Mouse (Mus musculus): Measurements from ENCODE around the gene Alg13. TPM values are rescaled to one million over a fixed set of nuclear protein-coding genes. Genes with fewer than 3 reads are reported as not detected.

Alg13 gene
- polyA plus RNA-seq (2014; fragmentation: Nextera tagmentation; extraction: Ambion mirVana): 11.1 and 11.9 TPM in 2 replicates

DNA sequence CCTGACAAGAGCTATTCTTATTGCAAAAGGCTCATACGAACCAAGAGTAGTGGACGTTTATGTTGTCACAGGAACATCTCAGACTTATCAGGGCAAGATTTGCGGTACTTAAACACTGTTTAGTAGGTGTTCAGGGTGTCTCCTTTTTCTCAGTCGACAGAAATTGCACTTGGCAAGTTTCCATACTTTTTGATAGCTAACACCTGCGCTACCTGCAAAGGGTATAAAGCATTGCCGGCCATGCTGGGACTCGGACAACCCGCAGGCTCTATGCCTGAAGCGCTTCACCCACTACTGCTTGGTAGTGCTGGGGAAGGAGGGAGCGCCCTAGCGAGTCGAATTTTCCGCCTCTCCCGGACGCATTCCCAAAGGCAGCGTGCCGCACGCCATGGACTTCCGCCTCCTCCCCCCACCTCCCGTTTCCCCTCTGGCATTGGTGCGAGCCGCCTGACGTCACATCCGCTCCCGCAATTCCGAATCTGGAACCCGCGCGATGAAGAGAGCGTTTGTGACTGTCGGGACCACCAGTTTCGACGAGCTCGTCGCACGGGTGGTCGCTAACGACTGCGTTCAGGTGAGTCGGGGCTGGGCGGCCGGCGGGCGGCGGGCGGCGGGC, at the start of gene Alg13:
Alg13 (plus strand) TSS at position 257 of the 616 bp plus-strand sequence.
- peak within 1 kb of the TSS; percentile 54 for H3K9ac ChIP-seq (replicated peaks; ENCODE audit: low read length)
- ATAC-seq (ENCODE audit: low FRiP score, low TSS enrichment): peak; percentile 91
- H3K4me3 ChIP-seq (replicated peaks; ENCODE audit: low read depth, low read length): peak within 1 kb of the TSS; percentile 52
- peak; percentile 92 for DNase-seq
- H3K4me1 ChIP-seq (ENCODE audit: control insufficient read depth, insufficient read depth, low read length): no peaks in the 10 kb centered on the region
- peak within 1 kb of the TSS; percentile 32; the same call in 1 of the 2 replicates for H3K27ac ChIP-seq (replicated peaks; ENCODE audit: low read depth, low read length)
- 29% methylated on average over 46 of the region's 47 CpGs for WGBS
- H3K27me3 ChIP-seq (ENCODE audit: control insufficient read depth, insufficient read depth, low read length): no peaks in the 10 kb centered on the region
- H3K36me3 ChIP-seq (ENCODE audit: control insufficient read depth, insufficient read depth, low read length): no peaks in the 10 kb centered on the region
- H3K4me2 ChIP-seq (ENCODE audit: low read length): peak within 1 kb of the TSS; percentile 79
- no peaks in the 10 kb centered on the region for H3K9me3 ChIP-seq (ENCODE audit: control insufficient read depth, low read length)

DNA sequence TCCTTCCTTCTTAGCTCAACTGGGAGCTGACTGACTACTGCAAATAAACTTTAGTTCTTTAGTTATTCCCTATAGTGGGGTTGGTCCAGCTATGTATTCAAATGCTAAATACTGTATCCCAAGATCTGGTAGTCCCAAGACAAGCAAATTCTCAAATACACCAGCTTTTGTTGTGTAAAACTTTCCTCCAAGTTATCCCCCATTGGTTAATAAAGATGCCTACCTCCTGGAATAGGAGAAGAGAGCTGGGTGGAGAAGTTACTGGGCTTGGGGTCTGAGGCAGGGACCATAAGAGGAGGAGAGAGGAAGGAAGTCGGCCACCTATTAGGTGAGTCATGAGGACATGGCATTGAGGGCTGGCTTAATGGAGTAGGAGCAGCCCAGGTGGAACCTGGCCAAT, 49.0 kb upstream of the Alg13 start:
- ATAC-seq (ENCODE audit: low FRiP score, low TSS enrichment): no peak
- H3K27ac ChIP-seq (replicated peaks; ENCODE audit: low read depth, low read length): no peak overlapping the region
- WGBS: 78% methylated on average over 1 of the region's 1 CpGs
- H3K27me3 ChIP-seq (ENCODE audit: control insufficient read depth, insufficient read depth, low read length): no peaks in the 10 kb centered on the region
- H3K36me3 ChIP-seq (ENCODE audit: control insufficient read depth, insufficient read depth, low read length): no peaks in the 10 kb centered on the region
- H3K4me2 ChIP-seq (ENCODE audit: low read length): no peak overlapping the region
- no peak for DNase-seq
- H3K9ac ChIP-seq (replicated peaks; ENCODE audit: low read length): no peak overlapping the region
- H3K4me3 ChIP-seq (replicated peaks; ENCODE audit: low read depth, low read length): no peak overlapping the region
- H3K4me1 ChIP-seq (ENCODE audit: control insufficient read depth, insufficient read depth, low read length): no peaks in the 10 kb centered on the region
- H3K9me3 ChIP-seq (ENCODE audit: control insufficient read depth, low read length): no peaks in the 10 kb centered on the region

DNA sequence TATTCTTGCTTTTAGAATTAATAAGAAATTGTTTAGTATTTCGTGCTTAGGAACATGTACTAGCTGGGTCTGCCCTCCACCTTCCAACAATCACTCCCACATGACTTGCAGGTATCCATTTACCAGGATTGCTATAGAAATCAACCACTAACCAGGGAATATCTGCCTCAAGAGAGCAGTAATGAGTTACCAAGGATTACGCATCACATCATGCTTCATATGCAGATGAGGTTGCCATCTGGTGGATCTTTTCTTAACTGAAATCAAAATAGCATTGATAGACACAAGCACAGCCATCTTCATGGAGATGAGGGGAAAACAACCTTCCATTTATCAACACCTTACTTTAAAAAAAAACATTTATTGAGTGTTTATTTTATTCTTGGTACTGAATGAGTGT, 16.1 kb upstream of the Alg13 start:
- peak; percentile 61 for DNase-seq
- Histone ChIP-seq H3K27ac (replicated peaks; ENCODE audit: low read depth, low read length) (no peak overlapping the region), H3K9me3 (ENCODE audit: control insufficient read depth, low read length) (no peaks in the 10 kb centered on the region), H3K4me2 (ENCODE audit: low read length) (no peak overlapping the region), H3K4me3 (replicated peaks; ENCODE audit: low read depth, low read length) (no peak overlapping the region), H3K36me3 (ENCODE audit: control insufficient read depth, insufficient read depth, low read length) (no peaks in the 10 kb centered on the region), H3K27me3 (ENCODE audit: control insufficient read depth, insufficient read depth, low read length) (no peaks in the 10 kb centered on the region), H3K9ac (replicated peaks; ENCODE audit: low read length) (no peak overlapping the region), H3K4me1 (ENCODE audit: control insufficient read depth, insufficient read depth, low read length) (no peaks in the 10 kb centered on the region)
- no peak for ATAC-seq (ENCODE audit: low FRiP score, low TSS enrichment)
- 72% methylated on average over 2 of the region's 2 CpGs for WGBS

DNA sequence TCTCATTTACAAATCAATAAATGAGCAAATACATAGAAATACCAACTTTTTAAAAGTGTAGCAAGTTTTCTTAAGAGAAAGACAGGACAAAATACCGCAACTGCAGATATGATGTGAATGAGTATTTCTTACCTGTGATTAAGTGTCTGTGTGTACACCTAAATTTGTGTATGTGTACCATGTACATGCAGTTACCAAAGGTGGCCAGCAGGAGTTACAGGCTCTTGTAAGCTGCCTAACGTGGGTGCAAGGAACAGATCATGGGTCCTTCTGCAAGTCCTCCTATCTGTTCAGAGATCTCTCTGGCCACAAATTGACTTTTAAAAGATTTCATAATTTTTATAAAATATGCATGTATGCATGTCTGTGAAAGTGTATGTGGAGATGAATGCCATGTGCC, 11.9 kb upstream of the Alg13 start:
- no peaks in the 10 kb centered on the region for H3K9me3 ChIP-seq (ENCODE audit: control insufficient read depth, low read length)
- no peak overlapping the region for H3K27ac ChIP-seq (replicated peaks; ENCODE audit: low read depth, low read length)
- no peaks in the 10 kb centered on the region for H3K4me1 ChIP-seq (ENCODE audit: control insufficient read depth, insufficient read depth, low read length)
- no peaks in the 10 kb centered on the region for H3K36me3 ChIP-seq (ENCODE audit: control insufficient read depth, insufficient read depth, low read length)
- H3K4me2 ChIP-seq (ENCODE audit: low read length): no peak overlapping the region
- H3K27me3 ChIP-seq (ENCODE audit: control insufficient read depth, insufficient read depth, low read length): no peaks in the 10 kb centered on the region
- ATAC-seq (ENCODE audit: low FRiP score, low TSS enrichment): no peak
- H3K9ac ChIP-seq (replicated peaks; ENCODE audit: low read length): no peak overlapping the region
- no peak for DNase-seq
- WGBS: 85% methylated on average over 2 of the region's 2 CpGs
- no peak overlapping the region for H3K4me3 ChIP-seq (replicated peaks; ENCODE audit: low read depth, low read length)

DNA sequence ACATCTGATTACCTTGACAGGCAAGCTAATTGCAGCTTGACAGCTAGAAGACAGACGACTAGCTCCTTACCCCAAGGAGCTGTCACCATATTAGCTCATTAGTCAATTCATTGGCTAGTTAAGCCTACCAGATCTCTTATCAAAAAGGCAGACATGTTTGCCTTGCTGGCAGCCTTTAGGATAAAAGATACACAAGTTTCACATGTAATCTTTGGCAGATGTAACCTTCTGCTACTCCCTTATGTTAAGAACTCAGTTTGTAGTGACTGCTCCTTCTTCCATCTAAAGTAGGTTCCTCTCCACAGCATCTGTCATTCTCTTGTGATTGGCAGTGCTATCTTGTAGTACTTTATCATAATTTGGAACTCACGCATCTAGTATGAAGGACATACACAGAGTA, 3.6 kb upstream of the Alg13 start:
- Histone ChIP-seq H3K4me2 (ENCODE audit: low read length) (no peak overlapping the region), H3K9ac (replicated peaks; ENCODE audit: low read length) (no peak overlapping the region)
- no peak for DNase-seq

DNA sequence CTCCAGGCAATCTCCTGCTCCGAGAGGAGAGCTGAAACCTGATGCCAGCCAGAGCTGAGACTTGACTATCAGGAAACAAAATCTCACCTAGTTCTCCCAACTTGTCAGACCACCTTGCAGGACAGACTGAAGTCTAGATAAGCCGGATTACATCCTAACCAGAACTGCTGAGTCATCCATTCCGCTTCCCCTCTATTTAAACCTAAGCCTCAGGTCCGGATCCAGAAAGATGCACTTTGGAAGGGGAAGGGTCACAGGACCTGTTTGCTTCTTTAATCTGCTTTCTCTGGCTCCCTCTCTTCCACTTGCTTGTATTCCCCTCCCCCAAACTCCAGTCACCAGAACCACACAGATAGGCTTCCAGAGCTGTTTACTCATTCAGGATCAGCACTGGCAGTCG, 2.6 kb upstream of the Alg13 start:
- H3K27ac ChIP-seq (replicated peaks; ENCODE audit: low read depth, low read length): no peak overlapping the region
- H3K4me1 ChIP-seq (ENCODE audit: control insufficient read depth, insufficient read depth, low read length): no peaks in the 10 kb centered on the region
- no peak overlapping the region for H3K4me3 ChIP-seq (replicated peaks; ENCODE audit: low read depth, low read length)
- DNase-seq: no peak
- H3K27me3 ChIP-seq (ENCODE audit: control insufficient read depth, insufficient read depth, low read length): no peaks in the 10 kb centered on the region
- no peak for ATAC-seq (ENCODE audit: low FRiP score, low TSS enrichment)
- no peak overlapping the region for H3K4me2 ChIP-seq (ENCODE audit: low read length)
- H3K9ac ChIP-seq (replicated peaks; ENCODE audit: low read length): no peak overlapping the region
- H3K36me3 ChIP-seq (ENCODE audit: control insufficient read depth, insufficient read depth, low read length): no peaks in the 10 kb centered on the region
- WGBS: 27% methylated on average over 5 of the region's 5 CpGs
- H3K9me3 ChIP-seq (ENCODE audit: control insufficient read depth, low read length): no peaks in the 10 kb centered on the region

More for the DNA sequence above, 3.6 kb upstream of the Alg13 start:
- 70% methylated on average over 2 of the region's 2 CpGs for WGBS
- Histone ChIP-seq H3K9me3 (ENCODE audit: control insufficient read depth, low read length) (no peaks in the 10 kb centered on the region), H3K36me3 (ENCODE audit: control insufficient read depth, insufficient read depth, low read length) (no peaks in the 10 kb centered on the region), H3K4me1 (ENCODE audit: control insufficient read depth, insufficient read depth, low read length) (no peaks in the 10 kb centered on the region), H3K4me3 (replicated peaks; ENCODE audit: low read depth, low read length) (no peak overlapping the region), H3K27ac (replicated peaks; ENCODE audit: low read depth, low read length) (no peak overlapping the region), H3K27me3 (ENCODE audit: control insufficient read depth, insufficient read depth, low read length) (no peaks in the 10 kb centered on the region)
- ATAC-seq (ENCODE audit: low FRiP score, low TSS enrichment): no peak

DNA sequence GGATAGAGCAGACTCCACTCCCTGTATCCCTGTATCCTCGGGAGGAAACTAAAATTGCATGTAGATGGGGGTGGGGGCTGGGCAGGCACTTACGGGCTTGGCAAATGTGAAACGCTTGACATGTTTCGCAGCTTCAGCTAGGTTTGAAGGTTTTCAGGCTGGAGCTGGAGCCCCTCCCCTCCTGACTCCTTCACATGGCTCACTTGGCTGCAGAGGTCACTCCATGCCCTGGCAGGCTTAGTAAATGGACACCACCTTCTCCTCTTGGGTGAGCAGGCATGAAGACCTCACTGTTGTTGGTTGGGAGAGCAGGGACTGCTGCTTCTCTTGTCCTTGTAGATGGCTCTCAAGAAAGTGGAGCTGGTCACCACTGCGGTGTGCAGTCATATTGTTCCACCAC, 1.6 kb upstream of the Alg13 start:
- H3K9me3 ChIP-seq (ENCODE audit: control insufficient read depth, low read length): no peaks in the 10 kb centered on the region
- no peaks in the 10 kb centered on the region for H3K27me3 ChIP-seq (ENCODE audit: control insufficient read depth, insufficient read depth, low read length)
- no peak overlapping the region for H3K4me2 ChIP-seq (ENCODE audit: low read length)
- no peak overlapping the region for H3K9ac ChIP-seq (replicated peaks; ENCODE audit: low read length)
- no peak for DNase-seq
- H3K4me1 ChIP-seq (ENCODE audit: control insufficient read depth, insufficient read depth, low read length): no peaks in the 10 kb centered on the region
- H3K27ac ChIP-seq (replicated peaks; ENCODE audit: low read depth, low read length): no peak overlapping the region
- WGBS: 70% methylated on average over 5 of the region's 5 CpGs
- H3K36me3 ChIP-seq (ENCODE audit: control insufficient read depth, insufficient read depth, low read length): no peaks in the 10 kb centered on the region
- no peak for ATAC-seq (ENCODE audit: low FRiP score, low TSS enrichment)
- no peak overlapping the region for H3K4me3 ChIP-seq (replicated peaks; ENCODE audit: low read depth, low read length)

DNA sequence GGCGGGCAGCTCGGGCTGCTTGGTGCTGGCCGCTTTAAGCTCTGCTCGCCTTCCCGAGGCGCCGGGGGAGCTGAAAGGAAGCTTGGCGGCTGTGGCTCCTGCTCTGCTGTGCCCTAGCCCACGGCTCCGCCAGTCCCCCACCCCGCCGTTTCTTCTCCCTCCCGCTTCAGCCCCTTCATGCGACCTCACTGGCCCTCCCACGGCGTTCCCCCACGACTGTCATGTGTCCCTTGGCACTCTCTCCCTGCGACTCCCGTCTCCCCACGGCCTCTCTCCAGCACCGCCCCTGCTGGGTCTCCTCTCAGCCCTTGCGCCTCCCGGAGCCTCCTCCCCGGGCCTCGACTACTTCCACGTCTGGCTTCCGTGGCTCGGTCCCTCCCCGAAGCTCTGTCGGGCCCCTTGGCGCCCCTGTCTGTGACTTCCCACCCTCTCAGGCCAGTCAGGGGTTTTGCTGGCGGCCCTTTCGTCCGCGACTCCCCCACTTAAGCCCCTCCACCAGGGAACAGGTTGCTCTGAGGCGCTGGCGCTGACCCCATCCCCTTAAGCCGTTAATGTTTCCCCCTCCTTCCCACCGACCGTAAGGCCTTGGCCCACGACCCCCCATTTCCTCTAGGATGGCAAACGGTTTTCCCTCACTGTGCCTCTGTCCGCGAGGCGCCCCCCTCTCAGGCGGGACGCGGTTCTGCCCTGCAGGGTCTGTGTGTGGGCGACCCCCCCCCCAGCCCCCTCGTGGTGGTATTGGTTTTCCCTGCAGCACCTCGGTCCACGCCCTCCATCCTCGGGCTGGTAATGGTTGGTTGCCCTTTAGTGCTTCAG, 768 bp downstream of the Alg13 start:
- WGBS: 32% methylated on average over 52 of the region's 53 CpGs
- peak; percentile 3 for DNase-seq
- peak overlapping the region; percentile 32; the same call in 1 of the 2 replicates for H3K27ac ChIP-seq (replicated peaks; ENCODE audit: low read depth, low read length)

DNA sequence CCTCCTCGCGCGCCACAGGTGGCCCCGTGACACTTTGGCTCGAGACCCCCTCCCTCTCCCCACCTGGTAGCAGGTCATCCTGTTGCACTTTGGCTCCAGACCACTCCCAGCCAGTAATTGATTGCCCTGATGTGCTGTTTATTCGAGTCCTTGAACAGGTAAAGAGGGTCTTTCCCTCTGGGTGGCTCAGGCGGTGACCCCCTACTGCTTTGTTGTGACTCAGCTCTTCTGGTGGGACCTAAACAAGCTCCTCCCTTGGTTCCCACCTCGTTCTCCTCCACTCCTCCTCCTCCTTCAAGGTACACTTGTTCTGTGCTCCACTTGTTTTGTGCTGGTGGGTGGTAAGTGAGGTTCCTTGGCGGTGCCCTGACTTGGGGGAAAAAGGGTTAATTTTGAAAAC, 1.8 kb downstream of the Alg13 start:
- no peaks in the 10 kb centered on the region for H3K4me1 ChIP-seq (ENCODE audit: control insufficient read depth, insufficient read depth, low read length)
- H3K4me2 ChIP-seq (ENCODE audit: low read length): peak overlapping the region; percentile 79
- no peak overlapping the region for H3K9ac ChIP-seq (replicated peaks; ENCODE audit: low read length)
- H3K27me3 ChIP-seq (ENCODE audit: control insufficient read depth, insufficient read depth, low read length): no peaks in the 10 kb centered on the region
- 44% methylated on average over 9 of the region's 9 CpGs for WGBS
- no peaks in the 10 kb centered on the region for H3K9me3 ChIP-seq (ENCODE audit: control insufficient read depth, low read length)
- no peak for ATAC-seq (ENCODE audit: low FRiP score, low TSS enrichment)
- no peak for DNase-seq
- H3K27ac ChIP-seq (replicated peaks; ENCODE audit: low read depth, low read length): no peak overlapping the region
- H3K4me3 ChIP-seq (replicated peaks; ENCODE audit: low read depth, low read length): no peak overlapping the region
- no peaks in the 10 kb centered on the region for H3K36me3 ChIP-seq (ENCODE audit: control insufficient read depth, insufficient read depth, low read length)

More for the DNA sequence above, 768 bp downstream of the Alg13 start:
- Histone ChIP-seq H3K27me3 (ENCODE audit: control insufficient read depth, insufficient read depth, low read length) (no peaks in the 10 kb centered on the region), H3K36me3 (ENCODE audit: control insufficient read depth, insufficient read depth, low read length) (no peaks in the 10 kb centered on the region), H3K4me2 (ENCODE audit: low read length) (peak overlapping the region; percentile 79), H3K9me3 (ENCODE audit: control insufficient read depth, low read length) (no peaks in the 10 kb centered on the region), H3K4me3 (replicated peaks; ENCODE audit: low read depth, low read length) (peak overlapping the region; percentile 52), H3K4me1 (ENCODE audit: control insufficient read depth, insufficient read depth, low read length) (no peaks in the 10 kb centered on the region), H3K9ac (replicated peaks; ENCODE audit: low read length) (peak overlapping the region; percentile 54)
- peak; percentile 80 for ATAC-seq (ENCODE audit: low FRiP score, low TSS enrichment)
